Mouse (Mus musculus) C2C12 (cell line): ENCODE measurements around the gene Nsmce3.

Experiments used
- CTCF ChIP-seq: IDR thresholded peaks from one replicate; pipeline ENCODE4 v1.5.1; 2011; ENCODE audit not compliant: control insufficient read depth, insufficient read depth, insufficient read length
- MAX ChIP-seq: IDR thresholded peaks from one replicate; pipeline ENCODE4 v1.6.1; 2011; ENCODE audit warnings: mild to moderate bottlenecking, control low read depth
- MYOD1 ChIP-seq: IDR thresholded peaks from one replicate; pipeline ENCODE4 v1.6.1; 2011; ENCODE audit warnings: low read depth; ENCODE audit not compliant: control insufficient read depth, insufficient read length
- USF1 ChIP-seq: IDR thresholded peaks from one replicate; pipeline ENCODE4 v1.6.1; 2011; ENCODE audit warnings: low read depth, mild to moderate bottlenecking, control low read depth, moderate library complexity

DNA sequence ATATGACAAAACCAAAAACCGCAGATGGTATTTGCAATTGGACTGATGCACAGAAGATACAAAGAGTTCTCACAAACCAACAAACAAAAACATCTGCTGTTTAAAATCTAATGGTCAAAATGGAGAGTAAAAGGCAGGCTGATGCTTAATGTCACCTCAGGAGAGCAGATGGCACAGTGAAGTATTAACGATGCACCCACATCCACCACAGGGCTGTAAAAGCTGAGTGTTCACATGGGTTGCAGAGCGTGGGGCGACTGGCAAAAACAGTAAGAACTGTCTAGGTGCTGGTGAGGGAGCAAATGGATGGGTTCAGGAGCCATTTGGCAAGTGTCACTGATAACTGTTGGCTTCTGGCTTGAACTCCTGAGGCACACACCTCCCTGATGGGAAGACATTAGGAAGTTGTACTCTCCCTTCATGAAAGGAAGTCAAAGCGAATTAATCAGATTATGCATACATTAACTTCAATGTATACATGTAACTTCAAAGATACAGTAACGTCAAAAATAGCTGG lies 3.2 kb downstream of the Nsmce3 start:
- no peak for TF ChIP-seq CTCF
- TF ChIP-seq MYOD1, result no peak
- TF ChIP-seq USF1, result no peak
- no peak for TF ChIP-seq MAX
